Mouse (Mus musculus) layer of hippocampus, postnatal 14 days (tissue): Measurements from ENCODE around the gene Pole3. TPM values are rescaled to one million over a fixed set of nuclear protein-coding genes. Genes with fewer than 3 reads are reported as not detected.

Experiments
- DNase-seq, 2 experiments: peaks; one replicate each; pipeline ENCODE4 v3.0.0; 2021 to 2022; ENCODE audit warnings: low spot score in 2 of 2, mixed read lengths in 1 of 2
- total RNA-seq, 2 experiments: library from RNA; stranded (reverse); gene quantifications; 2 replicates each; pipeline ENCODE4 v1.2.3; 2021

The Pole3 gene
- total RNA-seq, 2 experiments from 2014 or later: 23.8 to 26.3 TPM

DNA sequence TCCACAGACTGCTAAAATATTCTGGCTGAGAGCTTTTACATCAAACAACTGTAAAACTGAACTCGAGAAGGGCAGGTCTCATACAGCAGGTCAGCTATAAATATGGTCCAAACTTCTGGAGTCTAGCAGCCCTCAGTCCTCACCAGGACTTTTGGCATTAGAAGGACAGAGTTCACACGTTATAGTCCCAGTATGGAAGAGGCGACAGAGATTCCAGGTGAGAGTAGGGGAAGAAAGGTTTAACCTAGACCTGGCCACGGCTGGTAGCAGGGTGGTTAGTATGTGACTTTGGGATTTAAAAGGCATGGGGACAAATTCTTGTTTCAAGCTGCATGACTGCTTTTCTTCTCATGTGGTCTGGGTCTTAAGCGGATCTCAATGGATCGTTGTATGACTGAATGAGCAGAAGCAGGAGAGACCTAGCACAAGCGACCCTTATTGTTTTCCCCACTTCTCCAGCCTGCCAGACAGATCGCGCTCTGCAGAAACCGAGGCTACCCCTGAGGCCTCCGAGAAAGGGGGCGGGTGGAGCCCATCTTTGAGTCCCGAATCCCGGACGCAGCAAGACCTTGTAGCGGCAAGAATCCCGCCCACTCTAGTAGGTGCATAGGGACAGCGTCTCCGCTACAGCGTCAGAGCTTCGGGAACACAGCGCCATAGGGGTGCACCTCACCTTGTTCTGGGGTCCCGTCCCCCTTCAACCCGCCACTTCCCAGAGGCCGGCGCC is 5.6 kb downstream of the Pole3 start:
- DNase-seq: no peak

DNA sequence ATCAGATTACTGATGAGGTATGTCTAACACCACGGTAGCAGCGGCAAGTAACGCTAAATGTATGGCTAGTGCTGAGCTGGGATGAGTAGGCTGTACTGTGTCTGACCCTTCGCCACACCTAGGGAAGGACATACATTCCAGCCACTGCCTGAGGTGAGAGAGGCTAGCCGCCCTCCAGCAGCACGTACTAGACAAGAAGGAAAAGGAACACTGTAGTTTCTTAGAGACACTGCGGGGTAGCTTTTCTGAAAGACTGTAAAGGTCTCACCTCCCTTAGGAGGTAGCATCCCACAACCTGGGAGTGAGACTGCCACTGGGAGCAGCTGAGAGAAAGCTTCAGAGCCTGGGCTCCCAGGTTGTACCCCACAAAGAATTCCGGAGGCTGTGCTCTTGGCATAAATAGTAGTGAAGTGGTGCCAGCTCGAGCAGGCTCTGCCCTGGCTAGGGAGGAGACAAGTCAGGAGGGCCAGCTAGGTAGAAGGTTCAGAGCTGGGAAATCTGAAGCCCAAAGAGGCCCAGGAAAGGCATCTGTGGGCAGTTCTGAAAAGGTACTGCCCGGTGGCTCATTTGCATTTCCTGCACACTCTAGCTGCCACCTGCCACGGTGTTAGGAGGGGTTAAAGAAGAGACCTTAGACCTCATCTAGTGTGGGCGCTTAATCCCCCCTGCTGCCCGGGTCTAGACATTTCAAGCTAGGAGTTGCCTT is 6.3 kb downstream of the Pole3 start:
- no peak for DNase-seq

DNA sequence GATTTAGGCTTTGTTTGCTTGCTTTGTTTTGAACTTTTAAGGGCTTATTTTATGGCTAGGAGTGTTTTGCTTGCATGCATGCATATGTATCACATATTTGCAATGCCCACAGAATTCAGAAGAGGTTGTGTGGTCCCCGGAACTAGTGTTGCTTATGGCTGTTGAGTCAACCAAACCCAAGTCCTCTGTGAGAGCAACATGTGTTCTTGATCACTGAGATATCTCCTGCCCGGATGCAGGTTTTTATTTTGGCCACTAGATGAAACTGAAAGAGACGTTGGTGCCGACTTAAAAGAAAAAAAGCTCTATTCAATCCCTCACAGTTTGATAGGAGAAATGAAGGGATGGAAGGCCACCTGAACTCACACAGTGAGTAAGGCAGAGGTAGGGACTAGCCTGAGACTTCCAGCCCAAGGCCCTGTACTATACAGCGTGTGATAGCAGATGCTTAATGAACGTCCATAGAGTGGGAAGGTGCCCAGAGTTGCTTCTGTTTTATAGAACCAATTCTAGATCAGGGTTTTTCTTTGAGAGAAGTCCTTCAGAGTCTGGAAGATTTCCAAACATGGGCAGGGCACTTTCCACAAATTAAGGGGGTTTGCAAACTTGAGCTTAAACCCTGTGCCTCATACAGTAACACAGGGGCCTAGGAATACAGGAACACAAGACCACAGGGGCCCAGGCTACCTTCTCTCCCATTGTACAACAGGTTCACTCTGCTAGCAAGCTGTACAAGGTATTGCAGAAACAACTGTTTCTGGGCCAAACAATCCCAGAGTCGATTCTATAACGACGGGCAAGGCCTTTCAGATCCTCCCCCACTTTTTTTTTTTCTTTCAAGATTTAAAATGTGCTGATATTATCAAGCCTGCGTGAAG is 7.1 kb downstream of the Pole3 start:
- DNase-seq: no peak

DNA sequence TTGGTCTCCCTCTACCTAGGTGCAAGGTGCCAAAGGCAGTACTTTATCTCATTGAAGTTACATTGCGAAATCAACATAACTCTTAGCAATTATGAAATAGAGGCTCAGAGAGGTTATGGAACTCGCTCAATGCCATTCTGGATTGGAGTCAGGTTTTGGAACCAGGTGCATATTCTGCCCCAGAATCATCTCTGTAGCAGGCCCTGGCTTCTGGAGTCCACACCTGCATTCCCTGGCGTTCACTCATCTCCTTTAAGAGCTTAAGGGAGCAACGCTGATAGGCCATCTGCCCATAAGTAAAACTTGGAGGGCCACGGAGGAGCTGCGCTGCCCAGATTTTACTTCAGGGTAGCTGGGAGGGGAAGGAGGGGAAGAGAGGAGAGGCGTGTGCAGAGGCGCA is 7.8 kb downstream of the Pole3 start:
- no peak for DNase-seq

DNA sequence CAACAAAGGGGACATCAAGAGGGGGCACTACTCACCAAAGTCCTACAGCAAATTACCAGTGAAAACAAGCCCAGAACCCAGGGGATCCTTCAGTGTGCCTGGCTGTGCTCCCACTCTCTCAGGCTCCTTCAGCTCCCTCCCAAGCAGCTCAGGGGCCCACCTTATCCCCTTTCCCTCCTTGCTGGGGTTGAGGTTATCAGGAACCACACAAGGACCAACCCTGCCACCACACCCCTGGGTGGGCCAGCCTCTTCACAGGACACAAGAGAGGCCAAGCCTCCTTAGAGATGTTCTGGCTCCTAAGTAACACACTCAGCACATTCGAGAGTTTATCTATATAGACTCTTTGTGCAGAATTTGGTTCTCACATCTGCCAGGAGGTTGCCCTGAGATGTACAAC is 8.3 kb downstream of the Pole3 start:
- DNase-seq: no peak

DNA sequence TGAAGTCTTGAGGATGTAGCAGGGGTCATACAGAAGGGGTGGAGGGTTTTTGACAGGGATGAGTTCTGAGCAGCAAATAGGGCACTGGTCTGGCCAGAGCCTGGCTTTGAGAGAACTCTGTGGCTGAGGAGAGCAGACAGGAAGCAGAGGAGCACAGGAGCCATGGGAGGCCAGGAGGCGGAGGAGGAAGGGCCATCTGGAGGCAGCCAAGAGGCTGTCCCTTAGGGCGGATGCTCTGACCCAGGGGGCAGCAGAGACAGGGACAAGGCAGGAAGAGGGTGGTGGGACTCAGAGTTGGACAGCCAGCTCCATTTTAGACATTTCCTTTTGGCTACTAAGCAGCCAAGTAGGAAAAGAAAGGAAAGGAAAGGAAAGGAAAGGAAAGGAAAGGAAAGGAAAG is 8.8 kb downstream of the Pole3 start:
- no peak for DNase-seq

DNA sequence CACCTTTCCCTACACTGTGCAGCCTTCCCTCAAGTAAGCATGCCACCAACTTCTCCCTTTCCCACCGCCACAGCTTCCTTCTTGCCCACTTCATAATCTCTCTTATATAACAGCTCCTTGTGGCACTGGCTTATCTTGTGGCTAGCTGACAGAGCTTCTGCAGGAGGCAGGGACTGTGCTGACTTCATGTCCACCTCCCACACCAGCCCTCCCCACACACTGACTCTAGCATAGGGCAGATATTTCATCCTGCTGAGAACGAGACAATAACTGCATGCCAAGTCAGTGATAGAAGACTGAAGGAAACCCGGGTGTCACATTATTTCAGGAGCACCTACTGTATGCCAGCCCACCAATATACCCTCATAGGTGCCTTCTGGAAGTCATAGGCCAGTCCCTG is 9.4 kb downstream of the Pole3 start:
- DNase-seq: no peak

DNA sequence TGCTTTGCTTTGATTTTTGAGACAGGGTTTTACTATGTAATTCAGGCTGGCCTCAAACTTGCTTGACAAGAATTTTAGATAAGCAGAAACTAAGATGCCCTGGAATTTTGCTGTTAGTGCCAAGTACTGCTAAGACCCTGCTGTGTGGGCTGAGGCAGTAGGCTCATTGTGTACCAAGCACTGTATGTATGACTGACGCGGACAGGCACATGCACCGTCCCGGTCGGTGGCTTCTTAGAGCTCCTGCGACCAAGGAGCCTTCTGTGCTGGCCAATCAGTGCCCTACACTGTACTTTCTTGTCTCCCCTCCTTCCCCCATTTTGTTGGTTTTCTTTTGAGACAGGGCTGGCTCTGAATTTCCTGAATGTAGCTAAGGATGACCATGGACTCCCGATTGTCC is 9.9 kb downstream of the Pole3 start:
- no peak for DNase-seq

DNA sequence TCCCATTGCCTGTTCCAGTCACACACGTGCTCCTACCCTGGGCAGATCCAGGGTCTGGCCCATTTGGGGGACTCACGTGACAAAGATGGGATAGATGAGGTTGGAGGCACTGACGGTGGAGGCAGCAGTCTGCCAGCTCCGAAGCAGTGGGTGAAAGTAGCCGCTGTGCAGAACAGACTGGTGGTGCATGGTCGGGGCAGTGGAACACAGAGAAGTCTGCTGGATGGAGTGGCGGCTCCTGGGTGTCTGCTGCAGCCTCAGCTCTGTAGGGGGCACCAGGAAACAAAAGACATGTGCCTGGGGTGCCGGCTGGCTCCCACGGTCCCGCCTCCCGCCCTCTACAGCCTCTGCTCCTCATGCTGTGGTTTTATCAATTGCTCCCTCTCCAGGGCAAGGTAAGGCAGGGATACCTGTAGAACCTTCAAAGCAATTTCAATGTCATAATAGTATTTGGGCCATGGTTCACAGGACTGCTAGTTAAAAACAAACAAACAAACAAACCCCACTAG is 10.8 kb downstream of the Pole3 start:
- no peak for DNase-seq

DNA sequence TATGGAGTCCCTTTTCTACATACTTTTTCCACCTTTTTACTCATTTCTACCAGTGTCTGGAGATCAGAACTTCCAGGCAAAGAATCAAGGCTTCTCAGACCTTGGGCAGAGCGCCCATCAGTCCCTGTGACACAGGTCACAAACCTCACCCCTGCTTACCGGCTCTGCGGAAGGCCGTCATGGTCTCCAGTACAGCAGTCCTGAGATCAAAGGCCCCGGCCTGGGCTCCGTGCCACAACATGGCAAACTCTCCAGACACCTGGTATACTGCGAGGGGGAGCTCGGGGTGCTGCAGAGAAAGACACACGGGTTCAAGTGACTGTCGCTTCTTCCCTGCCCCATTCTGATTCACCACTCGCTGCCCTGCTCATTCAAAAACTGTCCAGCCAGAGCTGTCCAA is 14.9 kb downstream of the Pole3 start:
- DNase-seq: no peak

DNA sequence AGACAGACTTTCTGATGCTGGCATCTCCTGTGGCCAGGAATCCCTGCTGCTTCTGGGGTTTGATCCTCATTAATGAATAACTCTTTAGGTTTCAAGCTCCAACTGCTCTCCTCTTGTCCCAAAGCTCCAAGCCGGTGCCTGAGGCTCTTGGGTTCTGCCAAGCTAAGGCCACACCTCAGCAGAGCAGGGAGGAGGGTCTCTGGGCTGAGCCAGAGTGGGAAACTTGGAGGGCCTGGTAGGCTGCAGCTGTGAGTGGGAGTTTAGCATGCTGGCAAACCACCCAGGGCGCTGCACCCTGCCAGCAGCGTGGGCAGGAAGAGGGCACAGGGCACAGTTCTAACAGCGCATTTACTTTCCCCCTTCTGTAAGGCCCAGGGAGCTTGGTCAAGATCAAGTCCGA is 16.0 kb downstream of the Pole3 start:
- DNase-seq: no peak

DNA sequence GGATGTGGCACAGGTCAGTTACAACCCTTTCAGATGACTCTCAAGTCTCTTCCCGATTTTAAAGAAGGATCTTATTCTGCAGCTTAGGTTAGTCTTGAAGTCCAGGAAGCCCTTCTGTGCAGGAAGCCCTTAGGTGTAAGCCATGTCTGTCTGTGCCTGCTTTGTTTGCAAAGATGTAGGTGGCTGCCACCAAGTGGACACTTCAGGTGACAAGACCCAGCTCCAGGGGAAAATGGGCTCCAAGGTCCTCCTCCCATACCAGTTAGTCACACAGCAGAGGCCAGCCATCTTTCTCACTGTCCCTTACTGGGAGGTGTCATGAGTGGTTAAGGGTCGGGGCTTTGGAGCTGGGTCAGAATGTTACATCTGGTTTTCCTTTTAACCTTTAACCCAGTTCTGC is 18.1 kb downstream of the Pole3 start:
- no peak for DNase-seq

DNA sequence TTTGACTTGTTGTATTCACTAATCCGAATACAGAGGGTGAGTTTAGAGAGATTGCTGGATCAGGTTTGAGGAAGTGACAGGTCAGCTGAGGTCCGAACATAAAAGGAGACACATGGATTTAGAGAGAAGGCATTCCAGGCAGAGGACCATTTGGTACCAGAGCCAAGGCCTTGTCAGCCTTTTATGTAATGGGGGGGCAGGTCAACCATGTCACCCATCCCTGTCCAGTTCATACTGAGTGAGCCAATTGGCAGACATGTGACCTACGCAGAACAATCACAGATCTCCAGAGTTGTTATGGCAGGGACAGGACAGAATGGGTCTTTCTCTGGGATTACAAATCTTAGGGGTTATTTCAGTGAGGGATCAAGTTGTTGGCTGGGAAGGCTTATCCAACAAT is 18.9 kb downstream of the Pole3 start:
- no peak for DNase-seq

DNA sequence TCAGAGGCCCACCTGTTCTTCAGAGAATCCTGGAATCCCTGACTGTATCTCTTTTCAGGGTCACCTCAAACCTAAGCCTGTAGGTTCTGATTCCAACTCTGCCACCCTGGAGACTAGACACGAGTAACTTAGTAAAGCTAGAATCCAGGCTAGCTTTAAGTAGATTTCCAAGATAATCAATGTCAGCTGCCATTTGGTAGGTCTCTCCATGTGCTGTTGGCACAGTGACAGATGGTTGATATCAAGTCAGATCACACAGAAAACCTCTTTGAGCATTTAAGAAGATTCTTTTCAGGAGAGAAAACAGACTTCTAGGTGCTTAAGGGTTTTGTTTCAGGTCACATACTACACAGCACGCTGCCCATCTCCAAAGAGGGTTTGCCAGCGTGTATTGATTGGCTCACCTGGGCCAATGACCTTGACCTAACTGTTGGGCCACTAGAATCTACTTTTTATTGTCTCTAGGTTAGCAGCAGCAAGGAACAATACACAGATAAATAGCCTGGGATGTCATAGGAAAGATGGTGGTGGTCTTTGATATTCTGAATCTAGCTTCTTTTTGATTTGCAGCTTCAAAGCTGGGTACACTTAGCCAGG is 21.4 kb downstream of the Pole3 start, which contains the start of gene Hdhd3:
Gene Hdhd3 (minus strand): TSS at position 94 of the 597 bp plus-strand sequence.
- DNase-seq: no peak

DNA sequence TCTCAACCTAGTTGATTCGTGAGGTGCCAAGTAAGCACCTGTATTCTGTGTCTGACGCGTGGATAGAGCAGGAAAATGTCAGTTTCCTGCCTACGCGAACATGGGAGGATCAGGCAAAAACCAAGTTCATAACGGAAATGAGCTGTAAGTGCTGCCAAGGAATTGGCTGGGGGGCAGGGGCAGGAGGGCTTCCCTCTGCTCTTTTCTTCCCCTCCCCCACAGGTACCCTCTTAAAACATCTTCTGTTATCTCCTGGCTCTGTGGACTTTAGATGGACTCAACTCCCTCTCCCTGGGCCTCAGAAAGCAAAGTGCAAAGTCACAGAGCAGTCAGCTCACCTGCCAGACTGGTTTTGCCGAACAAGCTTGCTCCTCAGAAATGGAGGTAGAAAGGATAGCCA is 21.9 kb downstream of the Pole3 start:
- DNase-seq: no peak

DNA sequence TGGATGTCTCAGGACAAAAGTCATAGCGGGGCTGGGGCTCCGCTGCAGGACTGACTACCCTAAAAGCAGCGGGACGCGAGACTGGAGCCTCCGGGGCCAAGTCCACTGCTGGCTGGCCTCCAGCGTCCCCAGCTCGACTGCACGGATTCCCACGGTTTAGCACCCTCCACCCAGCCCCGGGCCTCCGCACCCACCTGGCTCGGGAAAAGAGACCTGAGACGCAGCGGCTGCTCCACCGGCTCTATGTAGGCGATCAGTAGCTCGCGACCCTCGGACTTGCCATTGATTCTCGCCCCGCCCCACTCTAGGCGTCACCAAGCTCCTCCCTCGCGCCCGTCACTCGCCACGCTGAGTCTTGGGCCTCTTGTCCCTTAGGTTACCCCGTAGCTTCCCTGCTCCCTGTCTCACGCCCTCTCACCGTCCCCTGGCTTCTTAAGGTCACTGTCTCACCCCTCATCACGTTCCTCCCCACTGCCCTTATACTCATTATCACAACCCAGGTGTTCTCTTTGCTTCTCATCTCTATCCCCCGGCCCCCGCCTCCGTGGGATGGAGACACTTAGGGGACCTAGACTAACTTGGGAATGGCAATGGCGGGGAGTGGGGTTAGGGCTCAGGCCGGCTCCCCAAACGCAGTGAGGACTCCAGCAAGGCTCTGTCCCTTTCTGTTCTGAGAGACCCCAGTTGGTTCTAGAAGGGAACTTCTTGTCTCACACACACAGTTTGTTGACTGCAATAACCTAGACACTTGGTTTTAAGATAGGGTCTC is 22.7 kb downstream of the Pole3 start:
- peak; percentile 81 to 92 for DNase-seq

DNA sequence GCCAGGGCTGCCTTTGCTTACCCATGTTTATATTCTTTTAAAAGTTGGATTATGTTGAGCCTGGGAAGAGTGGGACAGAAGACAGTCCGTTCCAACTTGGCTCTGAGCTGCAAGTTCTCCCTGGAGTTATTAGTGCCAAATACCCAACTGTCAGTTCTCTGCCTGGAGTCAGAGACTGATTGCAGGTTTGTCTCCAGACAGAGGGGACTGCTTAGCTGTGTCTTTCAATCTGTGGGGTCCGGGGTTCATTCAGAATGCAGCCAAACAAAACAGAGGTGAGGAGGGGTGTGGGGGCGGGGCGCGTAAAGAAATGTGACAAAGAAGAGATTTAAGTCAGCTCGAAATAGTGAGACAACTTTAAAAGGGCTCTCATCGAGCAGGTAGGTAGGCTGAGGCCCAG is 23.3 kb downstream of the Pole3 start:
- DNase-seq: no peak

DNA sequence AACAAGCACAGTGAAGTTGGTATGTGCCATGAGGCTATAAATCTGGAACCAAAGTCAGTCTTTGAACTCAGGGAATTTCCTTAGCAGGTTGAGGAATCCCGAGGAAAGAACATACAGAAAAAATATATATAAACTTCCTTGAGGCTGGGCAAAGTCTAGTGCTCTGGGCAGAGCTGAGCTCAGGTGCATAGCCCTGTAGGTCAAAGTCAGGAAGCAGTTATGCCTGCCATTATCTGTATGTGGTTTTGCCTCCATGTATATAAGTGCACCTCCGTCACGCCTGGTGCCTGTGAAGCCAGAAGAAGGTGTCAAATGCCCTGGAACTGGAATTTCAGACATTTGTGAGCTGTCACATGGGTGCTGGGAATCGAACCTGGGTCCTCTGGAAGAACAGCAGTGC is 24.1 kb downstream of the Pole3 start:
- no peak for DNase-seq

DNA sequence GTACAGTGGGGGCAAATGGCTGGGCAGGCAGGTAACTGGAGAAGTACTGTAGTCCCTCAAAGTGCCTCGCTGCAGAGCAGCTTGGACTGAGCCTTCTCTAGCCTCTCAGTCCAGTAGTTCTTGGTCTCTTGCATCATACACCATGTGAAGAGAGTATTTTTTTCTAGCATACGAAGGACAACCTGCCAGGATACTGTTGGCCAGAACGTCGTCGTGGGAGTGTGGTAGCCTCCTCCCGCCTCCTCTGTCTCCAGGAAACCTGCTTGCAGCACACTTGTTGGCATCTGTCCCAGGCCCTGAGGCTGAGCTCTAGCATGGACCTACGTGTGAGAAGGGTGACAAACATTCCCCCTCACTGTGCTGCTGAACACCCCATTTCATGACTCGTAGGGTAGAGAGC is 28.1 kb downstream of the Pole3 start:
- DNase-seq: peak in 1 of 2 experiments; percentile 49

DNA sequence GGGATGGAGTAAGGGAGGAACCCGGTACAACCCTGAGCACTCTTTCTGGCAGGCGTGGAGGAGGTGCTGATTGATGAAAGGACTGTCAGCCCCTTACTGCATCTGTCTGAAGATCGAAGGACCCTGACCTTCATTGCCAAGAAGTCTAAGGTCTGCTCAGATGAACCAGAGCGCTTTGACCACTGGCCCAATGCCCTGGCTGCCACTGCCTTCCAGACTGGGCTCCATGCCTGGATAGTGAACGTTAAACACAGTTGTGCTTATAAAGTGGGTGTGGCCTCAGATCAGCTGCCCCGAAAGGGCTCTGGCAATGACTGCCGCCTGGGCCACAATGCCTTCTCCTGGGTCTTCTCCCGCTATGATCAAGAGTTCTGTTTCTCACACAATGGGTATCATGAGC is 28.9 kb downstream of the Pole3 start:
- no peak for DNase-seq

DNA sequence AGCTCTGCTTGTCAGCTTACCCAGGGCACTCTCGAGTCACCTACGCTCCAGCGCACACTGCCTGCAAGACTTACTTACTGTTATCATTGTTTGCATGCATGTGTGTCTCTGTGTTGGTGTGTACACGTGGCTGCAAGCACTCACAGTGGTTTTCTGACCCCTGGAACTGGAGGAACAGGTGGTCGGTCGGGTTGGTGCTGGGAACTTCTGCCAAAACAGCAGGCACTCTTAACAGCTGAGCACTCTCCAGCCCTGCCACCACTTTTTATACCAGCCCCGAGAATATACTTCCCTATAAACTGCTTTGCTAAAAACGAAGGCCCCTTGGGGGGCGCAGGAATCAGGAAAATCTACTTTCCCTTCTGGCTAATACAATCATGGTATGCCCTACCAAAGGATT is 30.6 kb downstream of the Pole3 start:
- no peak for DNase-seq
